Mouse (Mus musculus): ENCODE results near the gene Rbpj. TPM values are rescaled to one million over a fixed set of nuclear protein-coding genes. Genes with fewer than 3 reads are reported as not detected.
"Not testable (repeated sequence)": the region's sequence is repeated elsewhere in the genome, so short reads cannot be mapped to it uniquely, and the experiment has no call there.

Rbpj gene
- total RNA-seq, 2 experiments from 2014 or later, result 28.6 to 34.3 TPM

DNA sequence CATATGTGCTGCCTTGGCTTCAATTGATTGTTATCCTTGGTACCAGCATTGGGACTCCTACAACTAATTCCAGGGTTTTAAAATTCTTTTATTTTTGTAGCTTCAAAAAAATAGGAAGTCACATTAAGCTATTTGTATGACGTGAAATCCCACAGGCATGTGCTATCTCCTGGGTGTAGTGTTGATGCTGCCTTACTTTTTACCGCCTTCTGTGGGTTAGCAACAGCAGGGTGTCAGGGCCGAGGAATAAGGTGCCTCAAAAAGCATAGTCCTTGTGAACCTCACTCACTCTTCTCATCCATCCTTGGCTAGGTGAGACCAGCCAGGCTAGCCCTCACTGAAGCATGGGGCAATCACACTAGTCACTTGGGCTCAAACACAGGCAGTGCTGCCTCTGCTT lies 171.3 kb downstream of the Rbpj start:
- no peak for ATAC-seq (replicated peaks; ENCODE audit: low FRiP score, low TSS enrichment, poor library complexity, severe bottlenecking)

DNA sequence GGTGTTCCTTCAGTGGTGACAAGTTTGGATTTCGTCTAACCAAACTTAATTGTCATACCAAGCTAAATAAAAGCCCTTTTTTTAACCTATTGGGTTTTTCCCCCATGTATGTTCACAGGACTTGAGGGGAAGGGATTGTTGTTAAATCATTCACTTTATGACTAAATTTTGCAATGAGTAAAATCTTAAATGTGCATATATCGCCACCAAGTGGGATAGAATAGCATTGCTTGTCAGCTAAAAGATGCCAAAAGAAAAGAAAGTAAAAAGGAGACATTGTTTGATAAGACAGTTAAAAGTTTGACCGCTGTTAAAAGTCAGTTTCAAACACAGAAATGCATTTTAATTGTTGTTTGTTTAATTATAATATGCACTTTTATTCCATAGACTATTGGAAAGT lies 172.7 kb downstream of the Rbpj start:
- 0 out of 2 replicates have a peak, but pooled peaks have one; percentile 47 for ATAC-seq (replicated peaks; ENCODE audit: low FRiP score, low TSS enrichment, poor library complexity, severe bottlenecking)

DNA sequence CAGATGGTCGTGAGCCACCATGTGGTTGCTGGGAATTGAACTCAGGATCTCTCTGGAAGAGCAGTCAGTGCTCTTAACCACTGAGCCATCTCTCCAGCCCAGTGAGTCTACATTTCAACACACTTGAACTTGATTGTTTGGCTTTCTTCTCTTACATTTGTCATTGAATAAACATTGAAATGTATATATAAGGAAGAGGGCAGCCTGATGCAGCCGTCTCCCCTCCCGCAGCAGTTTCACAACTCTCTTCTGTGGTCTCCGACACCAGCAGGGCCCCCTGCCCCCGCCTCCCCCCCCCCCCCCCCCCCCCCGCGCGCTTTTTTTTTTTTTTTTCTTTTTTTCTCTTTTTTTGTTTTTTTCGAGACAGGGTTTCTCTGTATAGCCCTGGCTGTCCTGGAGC lies 180.7 kb downstream of the Rbpj start:
- no peak for ATAC-seq (replicated peaks; ENCODE audit: low FRiP score, low TSS enrichment, poor library complexity, severe bottlenecking)

DNA sequence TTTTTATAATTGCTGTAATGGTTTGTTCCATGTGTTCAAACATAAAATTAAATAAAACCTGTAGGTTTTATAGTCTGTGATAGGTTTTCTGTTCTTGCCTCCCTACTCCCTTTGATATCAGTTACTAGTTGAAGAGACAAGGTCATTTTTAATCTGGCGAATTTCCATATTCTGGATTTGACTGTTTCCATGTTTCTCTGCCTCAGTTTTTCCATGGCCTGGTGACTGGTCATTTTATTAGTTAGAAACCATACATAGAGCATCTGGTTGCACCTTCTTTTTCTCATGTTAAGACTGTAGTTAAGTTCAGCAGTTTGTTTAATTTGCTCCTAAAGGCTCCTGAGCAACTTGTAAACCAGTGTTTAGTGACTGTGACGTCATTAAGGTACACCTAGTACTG lies 181.4 kb downstream of the Rbpj start:
- ATAC-seq (replicated peaks; ENCODE audit: low FRiP score, low TSS enrichment, poor library complexity, severe bottlenecking), result no peak

DNA sequence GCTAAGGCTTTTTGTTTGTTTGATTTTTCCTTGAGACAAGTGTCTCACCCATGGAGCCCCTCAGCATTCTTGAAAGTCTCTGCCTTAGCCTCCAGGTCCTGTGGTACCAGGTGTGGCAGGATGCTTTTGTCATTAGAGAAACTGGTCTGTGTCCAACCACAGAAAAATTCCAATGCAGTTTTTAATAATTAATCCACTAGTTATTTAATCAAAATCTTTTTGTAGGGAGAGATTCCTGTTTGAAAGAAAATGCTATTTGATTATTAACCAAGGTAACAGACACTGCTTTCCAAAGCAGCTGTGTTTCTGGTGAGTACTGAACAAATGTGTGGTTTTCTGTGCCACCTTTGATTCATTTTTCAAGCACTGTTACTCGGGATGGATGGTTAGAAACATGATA lies 190.6 kb downstream of the Rbpj start:
- ATAC-seq (replicated peaks; ENCODE audit: low FRiP score, low TSS enrichment, poor library complexity, severe bottlenecking), result no peak

DNA sequence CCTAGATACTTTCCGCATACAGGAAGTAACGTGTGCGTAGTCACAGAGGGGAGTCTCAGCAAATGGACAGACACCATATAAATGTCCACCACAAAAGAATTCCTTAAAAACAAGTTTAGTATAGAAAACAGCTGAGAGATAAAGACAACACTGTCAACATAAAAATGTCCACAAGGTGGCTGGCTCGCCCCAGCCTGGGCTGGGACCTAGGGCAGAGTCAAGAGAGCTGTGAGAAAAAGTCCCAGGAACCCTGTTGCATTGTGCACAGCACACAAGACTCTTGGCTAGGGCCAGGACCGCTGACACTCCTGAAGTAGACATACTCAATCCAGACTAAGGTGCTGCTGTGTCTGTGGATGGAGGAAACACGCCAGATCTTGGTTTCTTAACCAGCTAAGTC lies 192.0 kb downstream of the Rbpj start:
- ATAC-seq (replicated peaks; ENCODE audit: low FRiP score, low TSS enrichment, poor library complexity, severe bottlenecking), result peak; percentile 52

DNA sequence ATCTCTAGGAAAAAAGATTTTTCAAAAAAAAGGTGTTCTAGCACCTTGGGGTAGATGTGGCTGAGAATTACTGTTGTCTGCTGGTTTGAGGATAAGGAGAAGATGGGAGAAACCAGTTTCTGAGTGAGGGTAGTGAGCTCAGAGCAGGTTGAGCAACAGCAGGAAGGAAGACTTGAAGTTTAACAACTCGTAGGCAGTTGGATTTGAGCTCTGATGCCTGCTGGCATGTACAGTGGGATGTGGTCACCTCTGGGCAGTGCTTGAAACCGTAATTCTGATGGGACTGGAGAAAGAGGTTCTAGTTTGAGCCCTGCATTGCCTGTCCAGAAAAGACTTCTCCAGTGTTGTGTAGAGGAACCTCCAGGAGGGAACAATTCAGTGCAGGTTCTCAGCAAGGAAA lies 195.6 kb downstream of the Rbpj start:
- ATAC-seq (replicated peaks; ENCODE audit: low FRiP score, low TSS enrichment, poor library complexity, severe bottlenecking), result no peak

DNA sequence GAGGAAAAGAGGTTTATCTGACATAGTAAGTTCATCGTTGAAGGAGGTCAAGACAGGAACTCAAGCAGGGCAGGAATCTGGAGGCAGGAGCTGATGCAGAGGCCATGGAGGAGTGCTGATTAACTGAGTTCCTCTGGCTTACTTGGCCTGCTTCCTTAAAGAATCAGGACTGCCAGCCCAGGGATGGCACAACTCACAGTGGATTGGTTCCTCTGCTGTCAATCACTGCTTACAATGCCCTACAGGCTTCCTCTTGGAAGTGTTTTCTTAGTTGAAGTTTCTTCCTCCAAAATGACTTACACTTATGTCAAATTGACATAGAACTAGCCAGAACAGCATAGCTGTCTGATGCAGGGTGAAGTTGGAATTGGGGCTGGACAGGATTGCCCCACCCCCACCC lies 196.5 kb downstream of the Rbpj start:
- no peak for ATAC-seq (replicated peaks; ENCODE audit: low FRiP score, low TSS enrichment, poor library complexity, severe bottlenecking)

DNA sequence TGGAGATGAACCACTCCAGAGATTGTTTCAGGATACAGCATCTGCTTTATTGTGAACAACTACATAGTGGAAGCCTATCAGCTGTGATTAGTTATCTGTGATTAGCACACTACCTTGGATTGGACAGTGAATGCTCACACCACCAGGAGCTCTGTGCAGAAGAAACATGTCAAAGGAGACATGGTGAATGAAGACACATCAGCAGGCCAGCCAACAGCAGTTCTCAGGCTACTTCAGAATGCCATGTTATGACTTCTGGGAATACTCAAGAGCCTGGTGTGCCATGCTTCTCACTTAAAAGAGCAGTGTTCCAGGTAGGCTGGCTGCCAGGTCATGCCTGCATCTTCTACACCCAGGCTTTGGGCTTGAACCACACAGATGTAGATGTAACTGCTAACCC lies 197.7 kb downstream of the Rbpj start:
- no peak for ATAC-seq (replicated peaks; ENCODE audit: low FRiP score, low TSS enrichment, poor library complexity, severe bottlenecking)

DNA sequence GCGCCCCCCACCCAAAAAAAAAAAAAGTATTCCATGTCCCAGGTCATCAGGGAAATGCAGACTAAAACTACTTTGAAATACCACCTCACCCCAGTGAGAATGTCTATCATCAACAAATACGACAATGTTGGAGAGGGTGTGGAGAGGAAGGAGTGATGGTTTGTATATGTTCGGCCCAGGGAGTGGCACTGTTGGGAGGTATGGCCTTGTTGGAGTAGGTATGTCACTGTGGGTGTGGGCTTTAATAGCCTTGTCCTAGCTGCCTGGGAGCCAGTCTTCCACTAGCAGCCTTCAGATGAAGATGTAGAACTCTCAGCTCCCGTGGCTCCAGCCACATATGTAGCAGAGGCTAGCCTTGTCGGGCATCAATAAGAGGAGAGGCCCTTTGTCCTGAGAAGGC lies 202.1 kb downstream of the Rbpj start:
- no peak for ATAC-seq (replicated peaks; ENCODE audit: low FRiP score, low TSS enrichment, poor library complexity, severe bottlenecking)

DNA sequence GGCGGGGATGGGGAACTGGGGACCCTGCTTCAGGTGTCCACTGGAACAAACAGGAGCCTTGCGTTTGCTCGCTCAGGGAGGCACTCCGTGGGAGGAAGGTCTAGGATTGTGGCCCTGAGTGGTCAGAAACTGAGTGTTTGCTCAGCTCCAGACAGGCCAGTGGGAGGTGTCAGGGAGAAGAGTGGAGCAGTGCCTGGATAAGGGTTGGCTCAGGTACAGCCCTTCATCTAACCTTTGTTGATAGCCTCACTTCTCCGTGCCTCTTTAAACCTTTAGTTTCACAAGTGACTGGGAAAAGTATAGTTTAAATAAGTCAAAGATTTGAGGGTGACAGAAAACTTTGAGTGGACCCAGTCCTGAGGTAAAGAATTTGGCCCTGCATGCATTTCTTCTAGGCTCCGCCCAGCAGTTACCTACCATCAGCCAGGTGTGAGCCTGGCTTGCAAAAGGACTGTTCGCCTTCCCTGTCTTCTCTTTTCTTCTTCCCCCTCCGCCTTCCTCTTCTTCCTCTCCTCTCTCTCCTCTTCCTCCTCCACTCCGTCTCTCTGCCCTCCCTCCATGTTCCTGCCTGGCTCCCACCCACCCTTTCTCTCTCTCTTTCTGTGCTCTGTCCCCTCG lies 204.5 kb downstream of the Rbpj start:
- ATAC-seq (replicated peaks; ENCODE audit: low FRiP score, low TSS enrichment, poor library complexity, severe bottlenecking), result no peak

DNA sequence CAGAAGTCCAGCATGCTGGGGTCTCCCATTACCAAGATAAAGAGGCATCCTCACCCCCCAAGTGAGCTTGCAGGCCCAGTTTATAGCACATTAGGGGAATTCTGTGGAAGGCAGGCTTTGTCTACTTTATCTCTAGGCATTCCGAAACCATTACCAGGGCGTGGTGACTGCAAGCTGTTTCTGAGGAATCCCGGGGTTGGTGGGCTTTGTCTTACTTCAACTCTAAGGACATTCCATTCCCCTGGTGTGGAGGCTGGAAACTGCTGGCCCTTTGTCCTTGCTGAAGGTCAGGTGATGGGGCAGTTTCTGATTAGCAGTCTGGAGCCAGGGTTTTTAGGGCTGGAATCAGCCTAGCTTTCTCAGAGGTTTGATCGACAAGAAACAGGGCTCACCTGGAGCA lies 205.6 kb downstream of the Rbpj start:
- ATAC-seq (replicated peaks; ENCODE audit: low FRiP score, low TSS enrichment, poor library complexity, severe bottlenecking), result no peak

DNA sequence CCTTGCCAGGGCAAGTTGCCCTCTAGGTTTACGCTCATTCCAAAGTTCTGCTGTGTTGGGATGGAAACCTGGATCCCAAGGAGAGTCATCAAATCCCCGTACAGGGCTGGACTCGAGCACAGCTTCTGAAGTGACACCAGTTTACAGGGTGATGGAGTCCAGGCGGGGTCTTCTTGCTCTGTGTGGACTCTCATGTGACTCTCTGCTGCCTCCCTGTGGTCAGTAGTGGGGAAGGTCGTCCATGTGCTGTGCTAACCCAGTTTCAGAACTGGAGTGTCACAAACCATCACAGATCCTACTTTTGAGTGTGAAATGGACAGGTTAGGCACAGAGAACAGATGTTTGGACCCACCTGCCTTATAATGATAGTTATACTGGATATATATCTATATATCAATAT lies 206.4 kb downstream of the Rbpj start:
- ATAC-seq (replicated peaks; ENCODE audit: low FRiP score, low TSS enrichment, poor library complexity, severe bottlenecking), result peak; percentile 93

DNA sequence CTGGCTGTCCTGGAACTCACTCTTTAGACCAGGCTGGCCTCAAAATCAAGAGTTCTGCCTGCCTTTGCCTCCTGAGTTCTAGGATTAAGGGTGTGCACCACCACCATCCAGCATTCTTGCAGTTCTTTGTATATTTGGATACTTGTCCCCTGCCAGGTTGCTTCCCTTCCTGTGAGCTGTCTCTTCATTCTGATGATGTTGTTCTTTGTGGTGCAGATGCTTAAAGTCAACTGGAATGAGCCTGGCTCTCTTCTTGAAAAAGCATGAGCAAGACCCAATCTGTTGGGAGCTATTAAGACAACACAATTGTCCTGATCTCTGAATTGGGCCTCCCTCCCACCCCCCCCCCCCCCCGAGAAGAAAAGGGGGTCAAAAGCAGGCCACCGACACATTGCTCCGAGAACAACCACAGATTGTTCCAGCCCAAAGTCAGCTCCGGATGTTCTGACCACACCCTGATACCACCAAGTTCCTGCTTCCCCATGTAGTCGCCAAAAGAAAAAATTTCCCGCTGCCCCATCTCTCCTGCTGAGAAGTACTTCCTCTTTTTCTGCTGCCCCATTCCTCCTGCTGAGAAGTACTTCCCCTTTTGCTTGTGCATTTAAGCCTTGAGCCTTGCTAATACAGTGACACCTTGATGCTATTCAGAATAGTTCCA lies 207.7 kb downstream of the Rbpj start:
- ATAC-seq (replicated peaks; ENCODE audit: low FRiP score, low TSS enrichment, poor library complexity, severe bottlenecking), result not testable (repeated sequence)

DNA sequence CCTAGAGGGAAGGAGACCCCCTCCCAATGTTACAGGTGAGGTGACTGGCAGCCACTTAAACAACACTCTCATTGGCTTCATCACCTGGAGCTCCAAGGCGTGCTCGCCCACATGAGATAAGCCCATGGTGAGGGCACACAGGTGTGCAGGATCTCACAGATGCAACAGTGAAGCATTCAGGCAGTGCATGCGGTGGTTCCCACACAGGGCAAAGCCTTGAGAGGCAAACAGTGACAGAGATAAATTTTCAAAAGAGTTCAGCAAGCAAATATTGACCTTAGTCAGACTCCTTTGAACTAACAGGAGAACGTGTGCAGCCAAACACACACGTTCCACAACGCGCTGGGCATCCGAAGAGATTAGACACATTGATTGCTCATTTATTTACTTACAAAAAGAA lies 210.7 kb downstream of the Rbpj start:
- no peak for ATAC-seq (replicated peaks; ENCODE audit: low FRiP score, low TSS enrichment, poor library complexity, severe bottlenecking)

DNA sequence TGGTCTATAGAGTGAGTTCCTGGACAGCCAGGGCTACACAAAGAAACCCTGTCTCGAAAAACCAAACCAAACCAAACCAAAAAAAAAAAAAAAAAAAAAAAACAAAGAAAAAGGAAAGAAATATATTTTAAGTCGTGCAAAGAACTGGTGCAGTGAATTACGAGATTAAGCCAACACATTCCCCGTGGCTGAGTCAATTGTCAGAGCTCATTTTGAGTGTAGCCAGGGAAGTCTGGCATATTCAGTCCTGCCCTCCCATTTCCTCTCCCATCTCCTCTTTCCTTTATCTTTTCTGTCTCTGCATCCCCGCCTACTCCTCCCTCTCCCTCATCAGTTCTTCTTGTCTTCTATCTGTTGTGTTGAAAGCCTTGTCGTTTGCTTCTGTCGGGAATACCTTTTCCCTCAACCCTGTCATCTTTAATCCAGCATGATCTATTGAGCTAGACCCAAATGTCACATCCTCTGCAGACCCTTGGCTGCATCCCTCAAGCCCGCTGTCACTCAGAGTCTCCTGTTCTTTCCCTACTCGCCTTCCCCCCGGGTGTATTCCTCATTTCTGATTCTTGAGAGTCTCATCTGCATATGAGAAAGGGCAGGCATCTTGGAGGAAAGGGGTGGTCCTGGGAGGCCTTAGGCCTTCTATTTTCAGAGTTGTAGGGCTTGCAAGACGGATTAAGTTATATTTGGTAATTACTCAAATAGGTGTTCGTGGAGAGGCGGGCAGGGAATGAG lies 212.2 kb downstream of the Rbpj start:
- no peak for ATAC-seq (replicated peaks; ENCODE audit: low FRiP score, low TSS enrichment, poor library complexity, severe bottlenecking)

DNA sequence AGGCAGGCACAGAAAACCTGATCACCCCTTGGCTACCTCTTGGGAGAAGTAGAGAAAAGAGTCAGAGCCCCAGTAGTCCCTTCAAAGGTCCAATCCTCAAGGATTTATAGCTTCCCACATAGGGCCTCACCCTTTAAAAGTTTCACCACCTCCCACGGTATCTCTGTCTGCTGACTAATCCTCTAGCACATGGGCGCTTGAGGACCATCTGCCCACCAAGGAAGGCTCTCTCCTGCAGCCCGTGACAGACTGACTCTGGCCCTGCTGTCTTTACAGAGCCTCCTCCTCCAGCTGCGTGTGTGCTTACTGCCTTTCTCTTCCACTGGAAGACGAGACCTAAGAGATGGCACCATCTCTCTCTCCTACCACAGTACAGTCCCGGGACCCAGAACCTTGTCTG lies 213.7 kb downstream of the Rbpj start:
- ATAC-seq (replicated peaks; ENCODE audit: low FRiP score, low TSS enrichment, poor library complexity, severe bottlenecking), result no peak

DNA sequence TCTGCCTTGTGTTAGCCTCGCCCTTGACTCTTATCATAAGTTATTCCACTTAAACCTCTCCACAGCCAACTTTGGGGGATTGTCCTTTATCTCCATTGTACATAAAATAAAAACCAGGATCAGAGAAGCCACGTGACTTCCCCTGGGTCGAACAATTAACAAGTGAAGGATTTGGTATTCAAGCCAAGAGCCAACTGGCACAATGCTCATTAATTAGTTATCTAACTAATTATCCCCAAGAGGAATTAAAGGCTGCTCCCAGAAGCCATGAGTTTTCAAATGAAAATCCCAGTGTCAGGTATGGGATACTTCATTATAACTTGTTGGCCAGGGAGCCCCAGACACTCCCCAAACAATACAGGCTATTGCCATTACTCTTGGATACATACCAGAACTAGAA lies 218.0 kb downstream of the Rbpj start:
- ATAC-seq (replicated peaks; ENCODE audit: low FRiP score, low TSS enrichment, poor library complexity, severe bottlenecking), result no peak

DNA sequence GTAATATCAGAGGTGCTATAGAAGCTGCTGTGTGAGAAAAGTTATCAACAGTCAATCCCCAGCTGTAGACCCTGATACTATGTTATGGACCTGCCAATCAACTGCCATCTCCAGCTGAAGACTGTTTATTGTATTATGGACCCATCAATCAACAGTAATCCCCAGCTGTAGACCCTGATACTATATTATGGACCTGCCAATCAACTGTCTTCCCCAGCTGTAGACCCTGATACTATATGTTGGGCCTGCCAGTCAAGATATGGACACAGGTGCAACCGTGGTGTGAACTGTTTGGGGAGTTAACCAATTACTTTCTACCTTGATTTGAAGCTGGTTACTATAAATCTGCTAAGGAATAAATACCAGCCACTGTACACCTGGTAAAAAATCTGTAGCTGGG lies 218.5 kb downstream of the Rbpj start:
- ATAC-seq (replicated peaks; ENCODE audit: low FRiP score, low TSS enrichment, poor library complexity, severe bottlenecking), result no peak

DNA sequence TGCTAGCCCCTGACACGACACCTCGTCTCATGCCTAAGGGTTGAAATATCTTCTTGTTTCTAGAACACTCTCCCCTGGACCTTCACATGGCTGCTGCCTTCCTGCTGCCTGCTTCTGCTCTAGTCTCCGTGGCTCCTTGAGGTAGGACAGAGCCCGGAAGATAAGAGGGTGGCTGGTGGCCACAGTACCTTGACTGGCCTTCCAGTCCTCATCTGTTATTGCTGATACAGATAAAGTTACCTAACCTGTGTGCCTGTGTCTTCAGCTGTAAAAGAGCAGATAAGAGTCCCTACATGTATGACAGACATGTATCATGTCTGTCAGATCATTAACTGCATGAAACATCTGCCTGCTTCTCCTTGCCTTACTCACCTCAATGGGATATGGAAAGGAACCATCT lies 219.7 kb downstream of the Rbpj start:
- peak; percentile 73 for ATAC-seq (replicated peaks; ENCODE audit: low FRiP score, low TSS enrichment, poor library complexity, severe bottlenecking)

DNA sequence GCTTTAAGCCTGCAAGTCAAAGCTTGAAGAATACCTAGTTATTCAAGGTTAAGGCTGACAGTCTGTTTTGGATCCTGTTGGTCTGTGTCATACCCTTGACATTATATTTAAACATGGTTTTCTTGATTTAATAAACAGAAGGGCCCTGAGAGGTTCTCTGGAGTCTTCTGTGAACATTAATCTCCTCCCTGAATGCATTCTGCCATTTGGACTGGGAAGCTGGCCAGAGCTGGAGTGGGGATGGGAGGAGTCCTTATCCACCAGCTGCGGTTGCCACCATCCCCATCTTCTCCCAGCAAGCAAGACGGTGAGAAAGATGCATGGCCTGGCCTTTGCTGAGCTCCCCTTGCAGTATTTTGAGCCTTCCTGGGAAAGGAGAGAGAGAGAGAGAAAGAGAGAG lies 220.4 kb downstream of the Rbpj start:
- ATAC-seq (replicated peaks; ENCODE audit: low FRiP score, low TSS enrichment, poor library complexity, severe bottlenecking), result no peak
